Mouse (Mus musculus) heart, embryonic 15.5 days (tissue): ENCODE measurements around the gene Rab34. TPM values are rescaled to one million over a fixed set of nuclear protein-coding genes. Genes with fewer than 3 reads are reported as not detected.

Source experiments
- ATAC-seq: fragments of 200-750 bp; cut with Nextera tagmentation; replicated peaks from 2 replicates; pipeline ENCODE4 v1.8.0; 2017; ENCODE audit warnings: low read depth, moderate TSS enrichment; ENCODE audit not compliant: insufficient number of reproducible peaks, insufficient read depth, low FRiP score
- H3K27ac ChIP-seq: fragments of 300-500 bp; sonication (generic); 2 replicates; pipeline ENCODE4 v1.5.1; 2015; ENCODE audit warnings: mild to moderate bottlenecking, inconsistent platforms
- H3K27me3 ChIP-seq: fragments of 300-500 bp; sonication (generic); 2 replicates; pipeline ENCODE4 v1.6.1; 2015; ENCODE audit warnings: inconsistent platforms
- H3K36me3 ChIP-seq: fragments of 300-500 bp; sonication (generic); 2 replicates; pipeline ENCODE4 v1.6.1; 2015; ENCODE audit warnings: mild to moderate bottlenecking, inconsistent platforms
- H3K4me1 ChIP-seq: fragments of 300-500 bp; sonication (generic); replicated peaks from 2 replicates; pipeline ENCODE4 v1.6.1; 2015; ENCODE audit warnings: inconsistent platforms
- H3K4me2 ChIP-seq: fragments of 300-500 bp; sonication (generic); 2 replicates; pipeline ENCODE4 v1.6.1; 2015; ENCODE audit warnings: inconsistent platforms, mild to moderate bottlenecking, moderate library complexity
- H3K4me3 ChIP-seq: fragments of 300-500 bp; sonication (generic); 2 replicates; pipeline ENCODE4 v1.5.1; 2015; ENCODE audit warnings: mild to moderate bottlenecking, inconsistent platforms
- H3K9ac ChIP-seq: fragments of 300-500 bp; sonication (generic); 2 replicates; pipeline ENCODE4 v1.6.1; 2015; ENCODE audit warnings: mild to moderate bottlenecking, inconsistent platforms
- H3K9me3 ChIP-seq: fragments of 300-500 bp; sonication (generic); replicated peaks from 2 replicates; pipeline ENCODE4 v1.6.1; 2016; ENCODE audit warnings: inconsistent platforms
- WGBS: fragments of 180-500 bp; shearing (Covaris S2); methylation state at CpG from one replicate; pipeline ENCODE4 v1.1.7; 2015; ENCODE audit warnings: mixed read lengths; 5-methylcytosine and 5-hydroxymethylcytosine counted together
- polyA plus RNA-seq: library from polyadenylated mRNA; unstranded; fragments of >200 nt; fragmentation: Nextera tagmentation; extraction: Ambion mirVana; gene quantifications from 2 replicates; pipeline ENCODE4 v1.2.1, GENCODE M21; 2015

Gene Rab34
- polyA plus RNA-seq, 1 experiment from 2014 or later: 54.5 TPM

- no peaks in the 10 kb centered on the region for H3K27me3 ChIP-seq
- ATAC-seq: no peak
- H3K9ac ChIP-seq: no peak overlapping the region
- peaks cover 58% of the 10 kb centered on the region for H3K36me3 ChIP-seq
- H3K4me3 ChIP-seq: no peak overlapping the region
- WGBS: 82% methylated on average over 13 of the region's 13 CpGs
- H3K9me3 ChIP-seq: no peaks in the 10 kb centered on the region
- no peak overlapping the region for H3K27ac ChIP-seq
- H3K4me1 ChIP-seq: no peaks in the 10 kb centered on the region
- H3K4me2 ChIP-seq: no peak overlapping the region
These were observed 17.4 kb downstream of the Rab34 start for GRCm38 (mm10) chr11:78205361-78206206.

GRCm38 (mm10) chr11:78207190-78207589, 19.0 kb downstream of the Rab34 start:
- no peaks in the 10 kb centered on the region for H3K9me3 ChIP-seq
- no peak overlapping the region for H3K4me3 ChIP-seq
- no peaks in the 10 kb centered on the region for H3K4me1 ChIP-seq
- 89% methylated on average over 7 of the region's 7 CpGs for WGBS
- H3K4me2 ChIP-seq: no peak overlapping the region
- no peak for ATAC-seq
- H3K27ac ChIP-seq: no peak overlapping the region
- H3K27me3 ChIP-seq: no peaks in the 10 kb centered on the region
- no peak overlapping the region for H3K9ac ChIP-seq
- H3K36me3 ChIP-seq: peaks cover 73% of the 10 kb centered on the region

GRCm38 (mm10) chr11:78209886-78210285, 21.7 kb downstream of the Rab34 start:
- H3K27me3 ChIP-seq: no peaks in the 10 kb centered on the region
- no peak overlapping the region for H3K27ac ChIP-seq
- H3K9me3 ChIP-seq: no peaks in the 10 kb centered on the region
- no peak for ATAC-seq
- no peaks in the 10 kb centered on the region for H3K4me1 ChIP-seq
- H3K36me3 ChIP-seq: peaks cover 97% of the 10 kb centered on the region
- no peak overlapping the region for H3K9ac ChIP-seq
- H3K4me3 ChIP-seq: no peak overlapping the region
- WGBS: 86% methylated on average over 6 of the region's 6 CpGs
- no peak overlapping the region for H3K4me2 ChIP-seq

GRCm38 (mm10) chr11:78210615-78211014, 22.4 kb downstream of the Rab34 start:
- H3K27me3 ChIP-seq: no peaks in the 10 kb centered on the region
- 71% methylated on average over 7 of the region's 7 CpGs for WGBS
- H3K9ac ChIP-seq: no peak overlapping the region
- no peaks in the 10 kb centered on the region for H3K9me3 ChIP-seq
- H3K4me1 ChIP-seq: no peaks in the 10 kb centered on the region
- no peak for ATAC-seq
- no peak overlapping the region for H3K4me2 ChIP-seq
- no peak overlapping the region for H3K27ac ChIP-seq
- peaks cover 98% of the 10 kb centered on the region for H3K36me3 ChIP-seq
- no peak overlapping the region for H3K4me3 ChIP-seq

- no peak overlapping the region for H3K4me3 ChIP-seq
- H3K4me1 ChIP-seq: no peaks in the 10 kb centered on the region
- ATAC-seq: no peak
- H3K9ac ChIP-seq: no peak overlapping the region
- H3K36me3 ChIP-seq: peaks cover 98% of the 10 kb centered on the region
- no peaks in the 10 kb centered on the region for H3K9me3 ChIP-seq
- WGBS: 92% methylated on average over 5 of the region's 5 CpGs
- H3K27me3 ChIP-seq: no peaks in the 10 kb centered on the region
- no peak overlapping the region for H3K27ac ChIP-seq
- no peak overlapping the region for H3K4me2 ChIP-seq
These were observed 23.3 kb downstream of the Rab34 start for GRCm38 (mm10) chr11:78211513-78211912.

- 89% methylated on average over 14 of the region's 14 CpGs for whole genome bisulfite sequencing
- Histone ChIP-seq H3K4me1 (no peaks in the 10 kb centered on the region), H3K9me3 (no peaks in the 10 kb centered on the region), H3K4me3 (no peak overlapping the region), H3K36me3 (peaks cover 97% of the 10 kb centered on the region), H3K27ac (no peak overlapping the region), H3K4me2 (no peak overlapping the region), H3K9ac (no peak overlapping the region), H3K27me3 (no peaks in the 10 kb centered on the region)
- ATAC-seq: no peak
These were observed 25.0 kb downstream of the Rab34 start for GRCm38 (mm10) chr11:78213086-78213817.

- no peak overlapping the region for H3K4me3 ChIP-seq
- ATAC-seq: no peak
- H3K27me3 ChIP-seq: no peaks in the 10 kb centered on the region
- no peak overlapping the region for H3K9ac ChIP-seq
- no peaks in the 10 kb centered on the region for H3K9me3 ChIP-seq
- no peak overlapping the region for H3K27ac ChIP-seq
- peaks cover 96% of the 10 kb centered on the region for H3K36me3 ChIP-seq
- 85% methylated on average over 11 of the region's 11 CpGs for WGBS
- no peaks in the 10 kb centered on the region for H3K4me1 ChIP-seq
- no peak overlapping the region for H3K4me2 ChIP-seq
These were observed 27.6 kb downstream of the Rab34 start for GRCm38 (mm10) chr11:78215709-78216317.

- no peaks in the 10 kb centered on the region for H3K4me1 ChIP-seq
- no peaks in the 10 kb centered on the region for H3K9me3 ChIP-seq
- ATAC-seq: no peak
- H3K4me3 ChIP-seq: no peak overlapping the region
- H3K4me2 ChIP-seq: no peak overlapping the region
- H3K27ac ChIP-seq: no peak overlapping the region
- no peak overlapping the region for H3K9ac ChIP-seq
- 88% methylated on average over 4 of the region's 4 CpGs for WGBS
- H3K27me3 ChIP-seq: no peaks in the 10 kb centered on the region
- H3K36me3 ChIP-seq: peaks cover 96% of the 10 kb centered on the region
These were observed 35.4 kb downstream of the Rab34 start for GRCm38 (mm10) chr11:78223586-78223985.

- no peak overlapping the region for H3K27ac ChIP-seq
- H3K4me2 ChIP-seq: no peak overlapping the region
- H3K4me1 ChIP-seq: no peaks in the 10 kb centered on the region
- 89% methylated on average over 6 of the region's 6 CpGs for WGBS
- peaks cover 69% of the 10 kb centered on the region for H3K36me3 ChIP-seq
- no peak for ATAC-seq
- H3K9me3 ChIP-seq: no peaks in the 10 kb centered on the region
- H3K27me3 ChIP-seq: no peaks in the 10 kb centered on the region
- no peak overlapping the region for H3K9ac ChIP-seq
- no peak overlapping the region for H3K4me3 ChIP-seq
These were observed 43.3 kb downstream of the Rab34 start for GRCm38 (mm10) chr11:78231518-78231917.

- ATAC-seq: no peak
- Histone ChIP-seq H3K27ac (no peak overlapping the region), H3K27me3 (no peaks in the 10 kb centered on the region), H3K9me3 (no peaks in the 10 kb centered on the region), H3K36me3 (peaks cover 10% of the 10 kb centered on the region), H3K9ac (no peak overlapping the region), H3K4me3 (no peak overlapping the region), H3K4me1 (peaks cover 22% of the 10 kb centered on the region), H3K4me2 (no peak overlapping the region)
- WGBS: 73% methylated on average over 9 of the region's 9 CpGs
These were observed 52.1 kb downstream of the Rab34 start for GRCm38 (mm10) chr11:78240193-78240857.
